Mouse (Mus musculus) liver, embryonic 11.5 days (tissue): ENCODE results near the gene Lima1. TPM values are rescaled to one million over a fixed set of nuclear protein-coding genes. Genes with fewer than 3 reads are reported as not detected.

ENCODE experiments used
- ATAC-seq: fragments of 200-750 bp; cut with Nextera tagmentation; replicated peaks from 2 replicates; pipeline ENCODE4 v1.8.0; 2017; ENCODE audit warnings: moderate number of reproducible peaks, mild to moderate bottlenecking, moderate TSS enrichment, moderate library complexity; ENCODE audit not compliant: low FRiP score
- DNase-seq: peaks from one replicate; pipeline ENCODE4 v3.0.0-alpha.2; 2017; ENCODE audit warnings: low spot score
- H3K27ac ChIP-seq: fragments of 300-500 bp; sonication (generic); 2 replicates; pipeline ENCODE4 v1.5.1; 2014; ENCODE audit warnings: mild to moderate bottlenecking, low read depth, low read length, control low read depth
- H3K27me3 ChIP-seq: fragments of 300-500 bp; sonication (generic); replicated peaks from 2 replicates; pipeline ENCODE4 v1.6.1; 2014; ENCODE audit warnings: low read length, mixed read lengths; ENCODE audit not compliant: control insufficient read depth, insufficient read depth
- H3K36me3 ChIP-seq: fragments of 300-500 bp; sonication (generic); 2 replicates; pipeline ENCODE4 v1.6.1; 2014; ENCODE audit warnings: mild to moderate bottlenecking, low read length, moderate library complexity, mixed read lengths; ENCODE audit not compliant: control insufficient read depth, insufficient read depth
- H3K4me1 ChIP-seq: fragments of 300-500 bp; sonication (generic); replicated peaks from 2 replicates; pipeline ENCODE4 v1.6.1; 2014; ENCODE audit warnings: low read length, mixed read lengths; ENCODE audit not compliant: control insufficient read depth, insufficient read depth
- H3K4me2 ChIP-seq: fragments of 300-500 bp; sonication (generic); 2 replicates; pipeline ENCODE4 v1.6.1; 2014; ENCODE audit warnings: mild to moderate bottlenecking, control low read depth, moderate library complexity
- H3K4me3 ChIP-seq: fragments of 300-500 bp; sonication (generic); 2 replicates; pipeline ENCODE4 v1.5.1; 2014; ENCODE audit warnings: low read depth, low read length, control low read depth
- H3K9ac ChIP-seq: fragments of 300-500 bp; sonication (generic); 2 replicates; pipeline ENCODE4 v1.6.1; 2014; ENCODE audit warnings: low read depth, low read length, control low read depth
- H3K9me3 ChIP-seq: fragments of 300-500 bp; sonication (generic); 2 replicates; pipeline ENCODE4 v1.6.1; 2016; ENCODE audit warnings: low read length, inconsistent platforms, mixed read lengths; ENCODE audit not compliant: control insufficient read depth
- WGBS: fragments of 180-500 bp; shearing (Covaris S2); extraction: QIAGEN DNeasy Blood & Tissue Kit; methylation state at CpG from one replicate; pipeline ENCODE4 v1.1.7; 2014; 5-methylcytosine and 5-hydroxymethylcytosine counted together
- polyA plus RNA-seq: library from polyadenylated mRNA; unstranded; fragments of >200 nt; fragmentation: Nextera tagmentation; extraction: Ambion mirVana; gene quantifications from 2 replicates; pipeline ENCODE4 v1.2.1, GENCODE M21; 2014

Gene Lima1
- polyA plus RNA-seq, 1 experiment from 2014 or later: 19.3 TPM

- 0 out of 2 replicates have a peak, but pooled peaks cover 5% of the 10 kb centered on the region for H3K4me1 ChIP-seq
- no peak overlapping the region for H3K9ac ChIP-seq
- ATAC-seq: no peak
- no peaks in the 10 kb centered on the region for H3K9me3 ChIP-seq
- no peak for DNase-seq
- no peak overlapping the region for H3K4me2 ChIP-seq
- H3K36me3 ChIP-seq: peaks cover 10% of the 10 kb centered on the region; the same call in 1 of the 2 replicates
- no peak overlapping the region for H3K4me3 ChIP-seq
- WGBS: 59% methylated on average over 6 of the region's 6 CpGs
- H3K27me3 ChIP-seq: no peaks in the 10 kb centered on the region
- H3K27ac ChIP-seq: no peak overlapping the region
Measured at GRCm38 (mm10) chr15:99799706-99800105, 75.5 kb downstream of the Lima1 start.

- 88% methylated on average over 5 of the region's 5 CpGs for WGBS
- no peaks in the 10 kb centered on the region for H3K27me3 ChIP-seq
- H3K9ac ChIP-seq: no peak overlapping the region
- no peak overlapping the region for H3K4me3 ChIP-seq
- ATAC-seq (no peak), DNase-seq (no peak)
- H3K27ac ChIP-seq: no peak overlapping the region
- no peaks in the 10 kb centered on the region for H3K9me3 ChIP-seq
- H3K36me3 ChIP-seq: peaks cover 13% of the 10 kb centered on the region; the same call in 1 of the 2 replicates
- H3K4me1 ChIP-seq: no peaks in the 10 kb centered on the region
- no peak overlapping the region for H3K4me2 ChIP-seq
Measured at GRCm38 (mm10) chr15:99797898-99798297, 77.4 kb downstream of the Lima1 start.

- Histone ChIP-seq H3K9me3 (no peaks in the 10 kb centered on the region), H3K4me3 (no peak overlapping the region), H3K36me3 (peaks cover 19% of the 10 kb centered on the region; the same call in 1 of the 2 replicates), H3K4me2 (no peak overlapping the region), H3K9ac (no peak overlapping the region), H3K4me1 (no peaks in the 10 kb centered on the region), H3K27ac (no peak overlapping the region), H3K27me3 (no peaks in the 10 kb centered on the region)
- WGBS: 90% methylated on average over 9 of the region's 9 CpGs
- ATAC-seq (no peak), DNase-seq (no peak)
Measured at GRCm38 (mm10) chr15:99796735-99797134, 78.5 kb downstream of the Lima1 start.

DNA sequence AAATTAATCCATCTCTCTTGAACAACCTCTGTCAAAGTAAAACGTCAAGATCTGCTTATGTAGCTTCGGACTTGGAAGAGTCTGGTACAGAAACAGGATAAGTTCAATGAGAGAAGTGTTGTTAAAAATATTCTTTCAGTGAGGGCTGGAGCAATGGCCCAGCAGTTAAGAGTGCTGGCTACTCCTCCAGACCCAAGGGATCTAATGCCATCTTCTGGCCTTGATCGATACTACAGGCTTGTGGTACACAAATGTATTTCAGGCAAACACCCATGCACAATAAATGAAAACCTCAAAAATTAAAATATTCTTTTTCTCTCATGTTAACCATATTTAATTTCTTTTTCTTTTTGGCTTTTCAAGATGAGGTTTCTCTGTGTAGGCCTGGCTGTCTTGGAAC lies 79.2 kb downstream of the Lima1 start:
- 80% methylated on average over 3 of the region's 3 CpGs for WGBS

GRCm38 (mm10) chr15:99792221-99792815 lies 82.9 kb downstream of the Lima1 start:
- Histone ChIP-seq H3K4me3 (no peak overlapping the region), H3K9me3 (no peaks in the 10 kb centered on the region), H3K4me1 (no peaks in the 10 kb centered on the region), H3K9ac (no peak overlapping the region), H3K27ac (no peak overlapping the region), H3K4me2 (no peak overlapping the region), H3K27me3 (no peaks in the 10 kb centered on the region), H3K36me3 (peaks cover 19% of the 10 kb centered on the region; the same call in 1 of the 2 replicates)
- 82% methylated on average over 16 of the region's 16 CpGs for WGBS
- no peak for ATAC-seq
- DNase-seq: no peak

More for the DNA sequence above, 79.2 kb downstream of the Lima1 start:
- H3K27me3 ChIP-seq: no peaks in the 10 kb centered on the region
- no peaks in the 10 kb centered on the region for H3K9me3 ChIP-seq
- H3K4me2 ChIP-seq: no peak overlapping the region
- no peak overlapping the region for H3K9ac ChIP-seq
- DNase-seq (no peak), ATAC-seq (no peak)
- no peak overlapping the region for H3K27ac ChIP-seq
- H3K4me1 ChIP-seq: no peaks in the 10 kb centered on the region
- H3K36me3 ChIP-seq: peaks cover 22% of the 10 kb centered on the region; the same call in 1 of the 2 replicates
- no peak overlapping the region for H3K4me3 ChIP-seq

- Histone ChIP-seq H3K27me3 (no peaks in the 10 kb centered on the region), H3K9me3 (no peaks in the 10 kb centered on the region), H3K4me2 (no peak overlapping the region), H3K4me1 (no peaks in the 10 kb centered on the region), H3K4me3 (no peak overlapping the region), H3K27ac (no peak overlapping the region), H3K36me3 (peaks cover 15% of the 10 kb centered on the region; the same call in 1 of the 2 replicates), H3K9ac (no peak overlapping the region)
- ATAC-seq: no peak
- 74% methylated on average over 3 of the region's 3 CpGs for whole genome bisulfite sequencing
- DNase-seq: no peak
Measured at GRCm38 (mm10) chr15:99791003-99791402, 84.3 kb downstream of the Lima1 start.

DNA sequence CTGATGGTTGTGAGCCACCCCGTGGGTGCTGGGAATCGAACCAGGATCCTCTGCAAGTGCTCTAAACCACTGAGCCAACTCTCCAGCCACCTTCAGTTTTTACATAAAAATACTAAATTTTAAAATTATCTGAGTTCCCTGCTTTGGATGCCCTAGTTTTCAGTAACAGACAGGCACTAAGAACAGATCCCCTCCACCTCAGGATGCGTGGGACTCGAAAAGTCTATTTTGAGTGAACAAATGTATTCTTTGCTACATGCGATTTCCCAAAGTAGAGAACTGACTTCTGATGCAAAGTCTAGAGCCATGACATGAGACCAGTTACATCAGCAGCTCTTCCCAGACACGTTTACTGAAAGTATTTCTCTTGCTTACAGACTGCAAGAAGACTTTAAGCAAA lies 84.8 kb downstream of the Lima1 start:
- H3K4me3 ChIP-seq: no peak overlapping the region
- no peaks in the 10 kb centered on the region for H3K27me3 ChIP-seq
- no peaks in the 10 kb centered on the region for H3K4me1 ChIP-seq
- no peak overlapping the region for H3K27ac ChIP-seq
- no peak for ATAC-seq
- H3K36me3 ChIP-seq: peaks cover 15% of the 10 kb centered on the region; the same call in 1 of the 2 replicates
- no peak for DNase-seq
- H3K4me2 ChIP-seq: no peak overlapping the region
- 86% methylated on average over 6 of the region's 6 CpGs for WGBS
- no peak overlapping the region for H3K9ac ChIP-seq
- no peaks in the 10 kb centered on the region for H3K9me3 ChIP-seq

DNA sequence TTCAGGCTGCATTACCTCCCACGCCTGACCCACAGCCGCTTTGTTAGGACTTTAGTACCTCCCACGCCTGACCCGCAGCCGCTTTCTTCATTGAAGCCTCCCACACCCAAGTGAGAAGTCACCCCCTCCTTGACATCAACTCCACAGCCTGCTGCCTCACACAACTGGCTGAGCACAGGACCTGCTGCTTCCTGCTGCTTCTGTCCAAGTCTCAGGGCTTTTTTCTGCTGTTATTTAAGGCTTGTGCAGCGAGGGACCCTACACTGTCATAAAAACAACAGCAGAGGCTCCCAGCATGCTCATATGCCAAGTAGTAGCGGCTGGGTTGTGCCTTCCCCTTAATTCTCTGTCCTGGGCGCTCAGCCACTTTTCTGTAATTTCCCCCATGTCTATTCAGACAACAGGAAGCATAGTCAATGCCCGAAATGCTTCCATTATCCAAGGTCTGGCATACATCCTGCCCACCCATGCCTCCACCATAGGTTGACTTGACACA lies 87.6 kb downstream of the Lima1 start:
- peaks cover 16% of the 10 kb centered on the region for H3K36me3 ChIP-seq
- H3K4me2 ChIP-seq: no peak overlapping the region
- H3K9me3 ChIP-seq: no peaks in the 10 kb centered on the region
- WGBS: 71% methylated on average over 9 of the region's 9 CpGs
- H3K4me3 ChIP-seq: no peak overlapping the region
- H3K27me3 ChIP-seq: no peaks in the 10 kb centered on the region
- no peak for DNase-seq
- no peak overlapping the region for H3K27ac ChIP-seq
- H3K9ac ChIP-seq: no peak overlapping the region
- no peaks in the 10 kb centered on the region for H3K4me1 ChIP-seq
- ATAC-seq: no peak

- H3K27ac ChIP-seq: no peak overlapping the region
- H3K4me2 ChIP-seq: no peak overlapping the region
- WGBS: 89% methylated on average over 16 of the region's 16 CpGs
- H3K4me3 ChIP-seq: no peak overlapping the region
- H3K27me3 ChIP-seq: no peaks in the 10 kb centered on the region
- no peaks in the 10 kb centered on the region for H3K4me1 ChIP-seq
- ATAC-seq (no peak), DNase-seq (no peak)
- no peaks in the 10 kb centered on the region for H3K9me3 ChIP-seq
- peaks cover 10% of the 10 kb centered on the region for H3K36me3 ChIP-seq
- no peak overlapping the region for H3K9ac ChIP-seq
Measured at GRCm38 (mm10) chr15:99778677-99779335, 96.5 kb downstream of the Lima1 start.
